Mouse (Mus musculus): Measurements from ENCODE around the gene Evi2. TPM values are rescaled to one million over a fixed set of nuclear protein-coding genes. Genes with fewer than 3 reads are reported as not detected.

Gene Evi2
- polyA plus RNA-seq, 1 experiment, result 0.07 TPM

GRCm38 (mm10) chr11:79524310-79524575 is 6.1 kb downstream of the Evi2 start:
- TF ChIP-seq POLR2A (IDR thresholded peaks at IDR 0.05; ENCODE audit: borderline replicate concordance, extremely low read depth, insufficient read depth, insufficient read length, poor library complexity, severe bottlenecking) (no peak), CTCF (IDR thresholded peaks at IDR 0.05; ENCODE audit: borderline replicate concordance, extremely low read depth, insufficient read depth, insufficient read length) (no peak)

GRCm38 (mm10) chr11:79523560-79524309 is 6.7 kb downstream of the Evi2 start, which contains the start of gene Evi2b:
TSS of gene Evi2b (minus strand) at chr11:79523762.
- DNase-seq (ENCODE audit: low read depth), result no peak
- no peak for TF ChIP-seq CTCF (IDR thresholded peaks at IDR 0.05; ENCODE audit: borderline replicate concordance, extremely low read depth, insufficient read depth, insufficient read length)
- TF ChIP-seq POLR2A (IDR thresholded peaks at IDR 0.05; ENCODE audit: borderline replicate concordance, extremely low read depth, insufficient read depth, insufficient read length, poor library complexity, severe bottlenecking), result no peak

More at GRCm38 (mm10) chr11:79524310-79524575, 6.1 kb downstream of the Evi2 start:
- DNase-seq (ENCODE audit: low read depth), result no peak

GRCm38 (mm10) chr11:79522944-79523343 is 7.4 kb downstream of the Evi2 start:
- DNase-seq (ENCODE audit: low read depth), result no peak
- TF ChIP-seq CTCF (IDR thresholded peaks at IDR 0.05; ENCODE audit: borderline replicate concordance, extremely low read depth, insufficient read depth, insufficient read length) (no peak), POLR2A (IDR thresholded peaks at IDR 0.05; ENCODE audit: borderline replicate concordance, extremely low read depth, insufficient read depth, insufficient read length, poor library complexity, severe bottlenecking) (no peak)

GRCm38 (mm10) chr11:79521930-79522329 is 8.5 kb downstream of the Evi2 start:
- TF ChIP-seq CTCF (IDR thresholded peaks at IDR 0.05; ENCODE audit: borderline replicate concordance, extremely low read depth, insufficient read depth, insufficient read length) (no peak), POLR2A (IDR thresholded peaks at IDR 0.05; ENCODE audit: borderline replicate concordance, extremely low read depth, insufficient read depth, insufficient read length, poor library complexity, severe bottlenecking) (no peak)
- no peak for DNase-seq (ENCODE audit: low read depth)

- no peak for TF ChIP-seq POLR2A (IDR thresholded peaks at IDR 0.05; ENCODE audit: borderline replicate concordance, extremely low read depth, insufficient read depth, insufficient read length, poor library complexity, severe bottlenecking)
- no peak for TF ChIP-seq CTCF (IDR thresholded peaks at IDR 0.05; ENCODE audit: borderline replicate concordance, extremely low read depth, insufficient read depth, insufficient read length)
- DNase-seq (ENCODE audit: low read depth), result no peak
Measured at GRCm38 (mm10) chr11:79520772-79521171, 9.6 kb downstream of the Evi2 start.

- DNase-seq (ENCODE audit: low read depth), result no peak
- TF ChIP-seq CTCF (IDR thresholded peaks at IDR 0.05; ENCODE audit: borderline replicate concordance, extremely low read depth, insufficient read depth, insufficient read length), result no peak
- TF ChIP-seq POLR2A (IDR thresholded peaks at IDR 0.05; ENCODE audit: borderline replicate concordance, extremely low read depth, insufficient read depth, insufficient read length, poor library complexity, severe bottlenecking), result no peak
Measured at GRCm38 (mm10) chr11:79519878-79520291, 10.5 kb downstream of the Evi2 start.

- no peak for TF ChIP-seq POLR2A (IDR thresholded peaks at IDR 0.05; ENCODE audit: borderline replicate concordance, extremely low read depth, insufficient read depth, insufficient read length, poor library complexity, severe bottlenecking)
- no peak for TF ChIP-seq CTCF (IDR thresholded peaks at IDR 0.05; ENCODE audit: borderline replicate concordance, extremely low read depth, insufficient read depth, insufficient read length)
- no peak for DNase-seq (ENCODE audit: low read depth)
Measured at GRCm38 (mm10) chr11:79519299-79519698, 11.1 kb downstream of the Evi2 start.

GRCm38 (mm10) chr11:79515798-79516197 is 14.6 kb downstream of the Evi2 start:
- TF ChIP-seq CTCF (IDR thresholded peaks at IDR 0.05; ENCODE audit: borderline replicate concordance, extremely low read depth, insufficient read depth, insufficient read length), result no peak

GRCm38 (mm10) chr11:79515331-79515730 is 15.1 kb downstream of the Evi2 start:
- TF ChIP-seq CTCF (IDR thresholded peaks at IDR 0.05; ENCODE audit: borderline replicate concordance, extremely low read depth, insufficient read depth, insufficient read length) (no peak), POLR2A (IDR thresholded peaks at IDR 0.05; ENCODE audit: borderline replicate concordance, extremely low read depth, insufficient read depth, insufficient read length, poor library complexity, severe bottlenecking) (no peak)
- no peak for DNase-seq (ENCODE audit: low read depth)

More at GRCm38 (mm10) chr11:79515798-79516197, 14.6 kb downstream of the Evi2 start:
- no peak for DNase-seq (ENCODE audit: low read depth)

- TF ChIP-seq CTCF (IDR thresholded peaks at IDR 0.05; ENCODE audit: borderline replicate concordance, extremely low read depth, insufficient read depth, insufficient read length), result no peak
- TF ChIP-seq POLR2A (IDR thresholded peaks at IDR 0.05; ENCODE audit: borderline replicate concordance, extremely low read depth, insufficient read depth, insufficient read length, poor library complexity, severe bottlenecking), result no peak
Measured at GRCm38 (mm10) chr11:79511970-79512369, 18.4 kb downstream of the Evi2 start.

GRCm38 (mm10) chr11:79504506-79504905 is 25.9 kb downstream of the Evi2 start:
- peak; percentile 24 for DNase-seq (ENCODE audit: low read depth)

More at GRCm38 (mm10) chr11:79511970-79512369, 18.4 kb downstream of the Evi2 start:
- DNase-seq (ENCODE audit: low read depth), result no peak

GRCm38 (mm10) chr11:79503845-79504244 is 26.5 kb downstream of the Evi2 start, which contains the start of gene Omg:
TSS of gene Omg (minus strand) at chr11:79504084.
- TF ChIP-seq CTCF (IDR thresholded peaks at IDR 0.05; ENCODE audit: borderline replicate concordance, extremely low read depth, insufficient read depth, insufficient read length) (no peak), POLR2A (IDR thresholded peaks at IDR 0.05; ENCODE audit: borderline replicate concordance, extremely low read depth, insufficient read depth, insufficient read length, poor library complexity, severe bottlenecking) (no peak)
- peak; percentile 88 for DNase-seq (ENCODE audit: low read depth)

More at GRCm38 (mm10) chr11:79504506-79504905, 25.9 kb downstream of the Evi2 start:
- TF ChIP-seq POLR2A (IDR thresholded peaks at IDR 0.05; ENCODE audit: borderline replicate concordance, extremely low read depth, insufficient read depth, insufficient read length, poor library complexity, severe bottlenecking), result no peak
- no peak for TF ChIP-seq CTCF (IDR thresholded peaks at IDR 0.05; ENCODE audit: borderline replicate concordance, extremely low read depth, insufficient read depth, insufficient read length)

Measured in brain, embryonic 14.5 days (tissue).